Mouse (Mus musculus) mature B cell (primary cell): ENCODE data around the gene Sbk3.

Experiments used
- in situ Hi-C: fragments of 300-500 bp; cut with MboI; formaldehyde crosslinking; loops from 2 replicates; pipeline ENCODE4 v1.14.3; 2019

Sbk3 gene

DNA sequence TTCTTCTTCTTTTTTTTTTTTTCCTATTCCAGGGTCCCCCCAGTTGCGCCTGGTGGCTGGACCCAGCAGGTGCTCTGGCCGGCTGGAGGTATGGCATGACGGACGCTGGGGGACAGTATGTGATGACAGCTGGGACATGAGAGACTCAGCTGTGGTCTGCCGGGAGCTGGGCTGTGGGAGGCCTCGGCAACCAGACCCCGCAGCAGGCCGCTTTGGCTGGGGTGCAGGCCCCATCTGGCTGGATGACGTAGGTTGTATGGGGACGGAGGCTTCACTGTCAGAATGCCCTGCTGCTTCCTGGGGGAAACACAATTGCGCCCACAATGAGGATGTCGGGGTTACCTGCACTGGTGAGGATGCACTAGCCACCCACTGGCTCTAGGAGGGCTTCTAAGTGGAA is 37.9 kb downstream of the Sbk3 start:
- in situ Hi-C loops = no loop called here

DNA sequence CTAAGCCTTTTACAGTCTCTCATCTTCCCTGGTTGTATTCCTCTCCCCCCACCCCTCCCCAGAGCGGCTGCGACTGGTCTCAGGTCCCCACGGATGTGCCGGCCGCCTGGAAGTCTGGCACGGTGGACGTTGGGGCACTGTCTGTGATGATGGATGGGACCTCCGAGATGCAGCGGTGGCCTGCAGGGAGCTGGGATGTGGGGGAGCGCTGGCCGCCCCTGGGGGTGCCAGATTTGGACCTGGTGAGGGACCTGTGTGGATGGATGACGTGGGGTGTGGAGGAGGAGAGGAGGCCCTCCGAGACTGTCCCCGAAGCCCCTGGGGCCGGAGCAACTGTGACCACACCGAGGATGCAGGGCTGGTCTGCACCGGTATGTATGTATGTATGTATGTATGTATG is 42.6 kb downstream of the Sbk3 start:
- in situ Hi-C loops = no loop called here

DNA sequence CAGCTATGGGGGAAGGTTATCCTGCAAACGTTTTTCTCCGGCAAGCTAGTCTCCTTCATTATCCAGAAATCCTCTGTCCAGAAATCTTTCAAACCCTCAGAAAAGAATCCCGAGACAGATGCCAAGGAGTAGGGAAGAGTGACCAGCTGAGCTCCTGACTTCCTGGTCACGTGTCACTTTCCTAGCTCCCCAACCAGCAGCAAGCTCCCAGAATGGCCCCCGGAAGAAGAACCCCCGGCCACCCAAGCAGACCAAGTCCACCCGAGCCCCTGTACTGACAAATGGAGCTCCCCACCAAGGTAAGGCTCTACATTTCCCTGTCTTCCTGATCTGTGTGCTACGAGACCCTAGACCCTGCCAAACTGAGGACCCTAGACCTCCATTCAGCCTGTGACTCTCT is 43.3 kb downstream of the Sbk3 start:
- in situ Hi-C loops = no loop called here

DNA sequence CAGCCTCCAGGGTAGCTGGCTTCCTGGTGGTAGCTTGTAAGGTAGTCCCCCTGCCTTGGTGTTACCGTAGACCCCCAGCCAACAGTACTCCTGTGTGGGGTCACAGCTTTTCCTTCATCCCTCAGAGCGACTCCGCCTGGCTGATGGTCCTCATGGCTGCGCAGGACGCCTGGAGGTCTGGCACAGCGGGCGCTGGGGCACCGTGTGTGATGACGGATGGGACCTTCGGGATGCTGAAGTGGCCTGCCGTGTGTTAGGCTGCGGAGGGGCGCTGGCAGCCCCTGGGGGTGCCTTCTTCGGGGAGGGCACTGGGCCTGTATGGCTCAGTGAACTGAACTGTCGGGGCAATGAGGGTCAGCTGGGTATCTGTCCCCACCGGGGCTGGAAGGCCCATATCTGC is 44.1 kb downstream of the Sbk3 start:
- in situ Hi-C loops = no loop called here

DNA sequence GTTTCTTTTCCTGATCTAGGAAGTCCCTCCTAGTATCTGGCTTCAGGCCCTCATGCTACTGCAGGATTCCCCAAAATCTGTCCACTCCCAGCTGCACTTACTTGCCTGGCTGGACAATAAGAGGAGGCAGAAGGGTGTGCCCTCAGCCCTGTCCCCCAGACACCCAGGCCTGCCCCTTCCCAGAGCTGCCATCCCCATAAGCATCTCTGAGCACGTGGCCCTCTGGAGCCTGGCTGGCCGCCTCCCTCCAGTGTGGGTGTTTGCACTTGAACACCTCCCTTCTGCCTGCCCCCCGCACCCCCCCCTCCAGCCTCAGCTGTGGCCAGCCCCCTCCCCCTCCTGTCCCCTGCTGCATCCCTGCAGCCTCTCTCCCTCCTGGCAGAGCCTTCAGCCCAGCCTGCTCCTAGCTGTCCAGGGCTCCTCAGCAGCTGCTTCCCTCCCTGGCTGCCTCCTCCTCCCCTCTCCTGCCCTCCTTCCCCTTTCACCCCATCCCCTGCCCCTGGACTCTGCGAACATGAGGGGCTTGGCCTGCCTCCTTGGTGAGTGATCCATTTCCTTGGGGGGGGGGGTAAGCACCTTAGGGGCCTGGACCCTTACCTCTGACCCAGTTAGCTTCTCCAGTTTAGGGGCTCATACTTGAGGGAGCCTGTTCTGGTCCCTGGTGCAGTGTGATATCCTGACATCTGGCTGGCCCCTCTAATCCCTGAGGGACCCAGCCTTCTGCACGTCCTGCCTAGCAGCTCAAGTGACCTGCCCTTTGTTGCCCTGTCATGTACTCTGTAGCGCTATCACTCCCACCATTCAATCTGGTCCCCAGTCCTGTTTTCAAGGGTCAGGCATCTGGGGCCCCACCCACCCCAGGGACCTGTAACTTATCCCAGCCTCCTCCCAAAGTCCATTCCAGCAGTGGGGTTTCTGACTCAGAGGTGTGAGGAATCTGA is 45.3 kb downstream of the Sbk3 start, which contains the start of gene Ssc5d:
Gene Ssc5d (plus strand): TSS at position 345 of the 941 bp plus-strand sequence.
- in situ Hi-C loops = no loop called here

DNA sequence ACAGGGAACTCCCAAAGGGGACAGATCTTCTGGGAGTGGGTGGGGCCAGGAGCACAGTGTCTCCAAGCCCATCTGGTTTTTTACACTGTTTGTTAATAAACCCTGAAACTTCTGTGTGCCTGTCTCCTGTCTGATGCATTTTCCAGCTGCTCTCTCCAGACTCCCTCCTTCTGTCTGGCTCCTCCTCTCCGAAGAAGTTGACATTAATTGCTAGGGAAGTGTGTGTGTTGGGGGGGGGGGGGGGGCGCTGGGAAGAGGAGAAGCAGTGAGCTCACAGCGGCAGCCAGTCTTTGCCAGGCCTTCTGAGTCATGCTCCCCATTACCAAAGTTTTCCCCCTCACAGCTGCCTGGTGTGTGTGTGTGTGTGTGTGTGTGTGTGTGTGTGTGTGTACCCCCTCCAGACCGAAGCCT is 46.1 kb downstream of the Sbk3 start:
- in situ Hi-C loops = no loop called here

DNA sequence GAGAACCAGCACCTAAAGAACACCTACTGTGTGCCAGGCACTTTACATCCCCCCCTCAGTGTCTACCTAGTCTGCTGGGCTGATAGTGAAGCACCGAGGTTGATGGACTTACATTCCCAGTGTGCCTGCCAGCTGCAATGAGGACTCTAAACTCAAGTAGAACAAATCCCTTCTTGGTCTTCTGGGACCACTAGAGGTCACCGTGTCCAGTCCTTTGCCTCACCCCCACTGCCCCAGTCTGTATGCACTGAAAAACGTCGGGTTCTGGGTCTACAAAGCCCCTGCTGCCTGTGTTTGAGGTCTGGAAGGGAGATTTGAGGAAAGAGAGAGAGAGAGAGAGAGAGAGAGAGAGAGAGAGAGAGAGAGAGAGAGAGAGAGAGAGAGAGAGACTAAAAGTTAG is 46.5 kb downstream of the Sbk3 start:
- in situ Hi-C loops = no loop called here

DNA sequence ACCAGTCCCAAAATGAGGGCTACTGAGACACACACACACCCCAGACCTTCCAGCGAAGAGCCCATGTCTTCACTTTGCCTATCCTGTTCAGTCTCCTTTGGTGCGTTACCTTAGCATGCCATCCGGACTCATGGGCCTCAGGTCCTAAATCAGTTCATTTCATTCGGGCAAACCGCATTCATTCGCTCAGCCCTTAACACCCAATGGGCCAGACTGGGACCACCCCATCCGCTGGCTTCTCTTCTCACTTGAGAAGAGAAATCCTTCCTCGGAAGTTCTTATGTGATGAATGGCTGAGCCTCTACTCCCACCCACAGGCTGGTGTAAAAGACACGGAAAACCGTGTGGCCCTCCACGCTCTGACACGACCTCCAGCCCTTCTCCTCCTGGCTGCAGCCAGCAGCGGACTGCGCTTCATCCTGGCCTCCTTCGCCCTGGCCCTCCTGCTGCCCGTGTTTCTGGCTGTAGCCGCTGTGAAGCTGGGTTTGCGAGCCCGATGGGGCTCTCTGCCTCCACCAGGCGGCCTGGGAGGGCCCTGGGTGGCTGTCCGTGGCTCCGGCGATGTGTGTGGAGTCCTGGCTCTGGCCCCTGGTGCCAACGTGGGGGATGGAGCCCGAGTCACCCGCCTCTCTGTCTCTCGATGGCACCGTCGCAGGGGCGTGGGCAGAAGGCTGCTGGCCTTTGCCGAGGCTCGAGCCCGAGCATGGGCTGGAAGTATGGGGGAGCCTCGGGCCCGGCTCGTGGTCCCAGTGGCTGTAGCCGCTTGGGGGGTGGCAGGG is 47.2 kb downstream of the Sbk3 start:
- in situ Hi-C loops = no loop called here

DNA sequence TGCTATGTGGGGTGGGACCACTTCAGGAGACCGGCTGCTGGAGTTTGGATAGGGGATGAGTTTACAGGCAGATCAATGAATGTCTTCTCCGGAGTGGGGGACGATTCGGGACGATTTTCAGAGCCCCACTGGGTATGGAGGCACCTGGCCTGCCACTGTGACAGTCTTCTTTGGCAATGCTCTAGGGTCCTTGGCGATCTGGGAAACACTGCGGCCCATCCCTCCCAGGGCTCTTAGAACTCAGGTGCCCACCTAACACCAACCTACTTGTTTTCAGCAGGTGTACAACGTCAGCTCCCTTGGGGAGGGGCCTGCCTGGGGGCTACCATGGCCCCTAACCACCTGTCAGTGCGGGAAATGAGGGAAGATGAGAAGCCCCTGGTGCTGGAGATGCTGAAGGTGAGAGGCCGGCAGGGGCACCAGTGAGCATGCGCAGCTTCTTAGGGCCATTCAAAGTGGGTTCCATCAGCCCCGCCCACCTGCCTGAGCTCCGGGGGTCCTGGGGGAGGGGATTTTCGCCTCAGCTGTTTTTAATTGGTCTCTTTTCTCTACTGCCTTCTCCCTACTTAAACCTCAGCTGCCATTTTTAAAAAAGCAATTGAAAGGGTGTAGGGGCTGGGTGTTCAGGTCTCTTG is 47.9 kb downstream of the Sbk3 start:
- in situ Hi-C loops = no loop called here

DNA sequence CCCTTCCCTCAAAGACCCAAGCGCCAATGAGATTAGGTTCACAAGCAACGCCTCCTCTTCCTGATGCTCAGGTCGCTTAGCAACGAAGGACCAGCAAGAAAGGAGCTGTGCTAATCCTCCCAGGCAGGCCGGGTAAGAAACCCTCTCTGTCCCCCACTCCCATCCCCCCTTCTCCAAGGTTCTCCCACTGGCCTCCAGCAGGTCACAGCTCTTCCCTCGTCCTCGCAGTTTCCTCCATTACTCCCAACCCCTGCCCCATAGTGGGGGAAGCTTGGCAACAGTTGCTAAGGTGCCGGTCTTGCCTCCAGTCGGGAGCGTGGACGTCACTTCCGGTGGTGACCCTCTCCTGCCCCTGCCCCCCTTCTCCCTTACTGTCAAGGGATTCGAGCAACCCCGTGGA is 48.5 kb downstream of the Sbk3 start:
- in situ Hi-C loops = no loop called here

DNA sequence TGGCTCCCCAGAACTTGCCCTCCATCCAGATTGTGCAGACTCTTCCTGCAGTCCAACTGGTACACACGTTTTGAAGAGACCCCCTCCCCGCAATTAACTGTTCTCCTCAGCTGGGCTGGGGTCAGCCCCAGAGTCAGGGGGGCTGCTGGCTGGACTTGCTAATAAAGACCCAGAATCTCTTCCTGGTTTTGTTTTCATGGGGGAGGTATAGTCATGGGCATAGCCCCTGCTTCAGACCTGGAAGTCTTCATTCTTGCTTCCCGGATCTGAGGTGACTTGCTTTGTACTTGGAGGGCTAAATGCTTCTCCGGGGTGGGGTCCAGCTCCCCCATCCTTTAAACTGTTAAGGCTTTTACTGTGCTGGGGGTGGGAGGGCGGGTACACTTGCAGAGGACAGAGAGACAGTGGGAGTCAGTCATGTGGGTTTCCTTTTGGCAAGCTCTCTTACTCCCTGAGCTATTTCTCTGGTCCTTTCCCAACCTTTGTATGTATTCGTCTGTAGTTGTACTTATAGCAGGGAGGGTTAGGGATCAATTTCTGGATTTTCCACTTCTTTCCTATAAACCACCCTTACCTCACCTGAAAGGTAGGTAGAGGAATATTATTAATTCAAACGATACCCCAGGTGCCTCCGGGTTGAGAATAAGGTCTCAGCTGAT is 49.0 kb downstream of the Sbk3 start, which contains the start of gene Nat14:
Gene Nat14 (plus strand): TSS at position 205 of the 659 bp plus-strand sequence.
- in situ Hi-C loops = no loop called here

DNA sequence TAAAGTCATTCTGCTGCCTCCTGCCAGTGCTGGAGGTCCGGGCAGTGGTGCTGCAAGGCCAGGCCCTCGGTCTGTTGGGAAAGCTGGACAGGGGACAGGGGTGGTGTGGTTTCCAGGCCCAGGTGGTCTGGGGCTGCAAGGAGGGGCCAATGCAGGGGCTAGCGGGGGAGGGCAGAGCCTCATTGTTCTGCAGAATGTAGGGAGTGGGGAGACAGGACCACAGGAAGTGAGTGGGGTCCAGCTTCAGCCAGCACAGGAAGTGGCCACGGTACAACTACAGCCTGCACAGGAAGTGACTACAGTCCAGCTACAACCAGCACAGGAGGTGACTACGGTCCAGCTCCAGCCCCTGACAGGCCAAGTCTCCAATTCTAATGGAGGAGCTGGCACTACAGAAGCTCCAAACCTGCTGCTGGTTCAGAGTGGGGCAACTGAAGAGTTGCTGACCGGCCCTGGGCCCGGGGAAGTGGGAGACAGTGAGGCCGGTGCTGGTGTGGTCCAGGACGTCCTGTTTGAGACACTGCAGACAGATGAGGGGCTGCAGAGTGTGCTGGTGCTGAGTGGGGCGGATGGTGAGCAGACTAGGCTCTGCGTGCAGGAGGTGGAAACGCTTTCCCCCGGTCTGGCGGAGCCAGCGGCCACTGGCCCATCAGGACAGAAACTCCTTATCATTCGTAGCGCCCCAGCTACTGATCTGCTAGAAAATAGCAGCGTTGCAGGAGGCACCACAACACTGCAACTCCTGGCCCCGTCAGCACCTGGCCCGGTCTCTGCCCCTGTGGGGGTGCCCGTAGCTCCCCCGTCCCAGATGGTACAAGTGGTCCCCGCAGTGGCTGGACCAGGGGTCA is 49.8 kb downstream of the Sbk3 start:
- in situ Hi-C loops = no loop called here

DNA sequence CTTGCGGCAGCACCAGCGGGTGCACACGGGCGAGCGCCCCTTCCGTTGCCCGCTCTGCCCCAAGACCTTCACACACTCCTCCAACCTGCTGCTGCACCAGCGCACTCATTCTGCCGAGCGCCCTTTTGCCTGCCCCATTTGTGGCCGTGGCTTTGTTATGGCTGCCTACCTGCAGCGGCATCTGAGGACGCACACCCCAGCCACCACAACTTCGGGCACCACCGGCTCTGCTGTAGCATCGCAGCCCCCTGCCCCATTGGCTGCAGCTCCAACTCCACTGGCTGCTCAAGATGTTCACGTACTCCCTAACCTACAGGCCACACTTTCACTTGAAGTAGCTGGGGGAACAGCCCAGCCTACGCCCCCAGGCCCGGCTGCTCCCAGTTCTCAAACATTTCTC is 50.5 kb downstream of the Sbk3 start:
- in situ Hi-C loops = no loop called here

DNA sequence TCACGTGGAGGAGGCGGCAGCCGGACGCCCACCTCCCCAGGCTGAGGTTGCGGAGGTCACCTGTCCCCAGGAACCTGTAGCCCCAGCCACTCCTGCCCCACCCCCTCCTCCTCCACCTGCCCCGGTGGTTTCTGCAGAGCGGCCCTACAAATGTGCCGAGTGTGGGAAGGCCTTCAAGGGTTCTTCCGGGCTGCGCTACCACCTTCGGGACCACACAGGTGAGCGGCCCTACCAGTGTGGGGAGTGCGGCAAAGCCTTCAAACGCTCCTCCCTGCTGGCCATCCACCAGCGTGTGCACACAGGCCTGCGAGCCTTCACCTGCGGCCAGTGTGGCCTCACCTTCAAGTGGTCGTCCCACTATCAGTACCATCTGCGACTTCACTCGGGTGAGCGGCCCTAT is 51.0 kb downstream of the Sbk3 start:
- in situ Hi-C loops = no loop called here

DNA sequence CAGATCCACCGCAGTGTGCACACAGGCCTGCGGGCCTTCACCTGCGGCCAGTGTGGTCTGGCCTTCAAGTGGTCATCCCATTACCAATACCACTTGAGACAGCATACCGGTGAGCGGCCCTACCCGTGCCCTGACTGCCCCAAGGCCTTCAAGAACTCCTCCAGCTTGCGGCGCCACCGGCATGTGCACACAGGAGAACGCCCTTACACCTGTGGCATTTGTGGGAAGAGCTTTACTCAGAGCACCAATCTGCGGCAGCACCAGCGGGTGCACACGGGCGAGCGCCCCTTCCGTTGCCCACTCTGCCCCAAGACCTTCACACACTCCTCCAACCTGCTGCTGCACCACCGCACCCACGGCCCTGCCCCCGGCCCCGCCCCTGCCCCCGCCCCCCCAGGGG is 51.9 kb downstream of the Sbk3 start:
- in situ Hi-C loops = no loop called here

DNA sequence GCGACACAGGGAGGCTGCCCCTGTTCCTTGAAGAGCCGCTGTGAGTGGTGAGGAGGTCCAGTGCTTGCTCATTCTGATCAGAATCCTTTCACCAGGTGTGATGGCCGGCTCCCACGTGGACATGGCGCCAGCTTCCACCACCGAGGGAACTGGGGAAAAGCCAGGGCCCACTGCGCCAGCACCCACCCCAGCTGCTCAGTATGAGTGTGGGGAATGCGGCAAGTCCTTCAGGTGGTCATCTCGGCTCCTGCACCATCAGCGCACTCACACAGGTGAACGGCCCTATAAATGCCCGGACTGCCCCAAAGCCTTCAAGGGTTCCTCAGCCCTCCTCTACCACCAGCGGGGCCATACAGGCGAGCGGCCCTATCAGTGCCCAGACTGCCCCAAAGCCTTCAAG is 52.3 kb downstream of the Sbk3 start:
- in situ Hi-C loops = no loop called here

DNA sequence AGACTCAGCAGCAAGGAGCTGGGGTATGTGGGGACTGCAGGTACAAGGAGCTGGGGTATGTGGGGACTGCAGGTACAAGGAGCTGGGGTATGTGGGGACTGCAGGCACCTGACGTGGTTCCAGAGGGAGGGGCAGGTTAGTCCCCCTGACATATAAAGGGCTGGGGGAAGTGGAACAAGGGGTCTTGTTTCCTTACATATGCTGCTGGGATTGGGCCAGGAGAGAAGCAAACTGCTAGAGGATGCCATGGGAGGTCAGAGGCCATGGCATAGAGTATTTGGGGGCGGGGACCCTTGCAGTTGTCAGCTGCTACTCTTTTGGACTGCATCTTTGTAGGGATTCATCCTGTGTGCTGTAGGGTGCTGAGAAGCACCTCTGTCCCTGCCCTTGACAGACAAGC is 53.5 kb downstream of the Sbk3 start:
- in situ Hi-C loops = no loop called here

DNA sequence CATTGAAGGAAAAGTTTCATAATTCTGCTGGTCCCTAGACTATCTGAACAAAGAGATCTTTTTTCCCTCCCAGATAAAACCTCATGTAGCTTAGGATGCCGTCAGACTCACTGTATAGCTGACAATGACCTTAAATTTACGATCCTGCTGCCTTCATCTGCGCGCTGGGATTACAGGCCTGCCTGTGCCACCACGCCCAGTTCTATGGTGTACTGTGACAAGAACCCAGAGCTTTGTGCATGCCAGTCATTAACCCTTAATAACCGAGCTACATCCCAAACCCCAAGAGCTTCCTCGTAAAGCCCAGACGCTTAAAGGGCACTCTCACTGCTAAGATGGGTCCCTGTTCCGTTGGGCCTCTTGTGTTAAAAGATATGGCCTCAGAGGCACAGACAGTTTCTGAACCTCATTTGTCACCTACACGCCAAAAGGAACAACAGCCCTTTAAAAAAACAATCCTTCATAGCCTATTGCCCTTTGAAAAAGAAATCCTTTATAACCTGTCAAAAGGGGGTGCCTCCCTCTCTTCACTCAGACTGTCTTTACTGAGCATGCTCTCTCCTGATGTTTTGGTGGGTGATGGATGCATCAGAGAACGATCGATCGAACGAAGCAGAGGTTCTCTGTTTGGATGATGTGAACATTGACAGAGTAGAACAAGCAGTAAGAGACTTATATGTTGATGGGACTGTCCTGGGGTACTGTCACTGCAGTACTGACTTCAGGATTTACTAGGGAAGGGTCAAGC is 55.1 kb downstream of the Sbk3 start:
- in situ Hi-C loops = no loop called here
